Mouse (Mus musculus) adrenal gland (tissue): ENCODE results near the gene Pls1.

Experiments used
- intact Hi-C: fragments of 180-260 bp; cut with DNase I; formaldehyde crosslinking; loops from one replicate; pipeline ENCODE4 v1.15.1; 2025

The Pls1 gene

DNA sequence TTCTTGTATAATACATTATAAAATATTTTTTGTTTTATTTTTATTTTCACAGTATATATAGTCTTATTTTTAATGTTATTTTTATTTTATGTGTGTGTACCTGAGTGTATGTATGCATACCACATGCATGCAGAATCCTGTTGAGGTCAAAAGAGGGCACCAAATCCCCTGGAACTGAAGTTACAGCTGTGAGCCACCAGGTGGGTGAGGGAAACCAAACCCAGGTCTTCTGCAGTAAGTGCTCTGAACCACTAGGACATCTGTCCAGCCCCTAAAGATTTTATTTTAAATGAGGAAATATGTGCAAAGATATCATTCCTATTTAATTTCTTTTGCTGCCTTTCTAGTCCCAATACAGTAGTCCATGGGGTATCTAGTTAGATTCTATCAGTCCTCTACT is 136.2 kb downstream of the Pls1 start:
- intact Hi-C loops: no loop called here

DNA sequence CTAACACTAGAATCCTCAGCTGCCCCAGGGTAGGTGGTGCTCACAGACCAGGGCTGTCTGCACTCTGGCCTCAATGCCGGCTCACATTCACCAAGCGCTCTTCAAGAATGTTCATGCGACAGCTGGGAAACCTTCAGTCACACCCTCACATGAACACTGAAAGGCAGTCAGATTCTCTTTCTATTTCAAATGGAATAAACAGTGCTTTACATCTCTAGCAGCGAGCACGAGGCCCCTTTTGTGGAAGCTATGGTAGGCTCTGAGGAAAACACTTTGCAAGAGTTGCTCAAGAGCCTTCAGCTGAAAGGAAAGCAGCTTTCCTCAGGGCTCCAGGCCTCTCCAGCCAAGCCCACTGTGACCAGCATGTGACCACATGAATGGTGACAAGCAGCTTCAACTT is 139.7 kb downstream of the Pls1 start:
- intact Hi-C loops: no loop called here

DNA sequence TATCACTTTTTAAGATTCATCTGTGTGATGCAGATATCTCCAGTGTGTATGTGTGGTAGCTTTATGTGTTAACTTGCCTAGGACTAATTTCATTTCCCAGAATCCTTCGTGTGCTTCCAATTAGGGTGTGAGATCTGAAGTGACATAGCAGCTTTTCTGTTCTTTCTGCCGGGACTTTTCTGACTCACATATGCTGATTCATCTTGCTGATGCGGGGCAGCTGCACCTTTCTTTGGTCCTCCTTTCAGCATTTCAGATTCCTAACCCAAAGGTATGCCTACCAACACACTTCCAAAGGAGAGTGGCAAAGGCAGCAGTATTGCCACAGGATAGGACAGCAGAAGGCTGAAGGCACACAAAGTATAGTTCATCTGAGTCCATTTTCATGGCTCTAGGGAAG is 141.0 kb downstream of the Pls1 start:
- intact Hi-C loops: no loop called here
